Mouse (Mus musculus) limb, embryonic 15.5 days (tissue): ENCODE measurements at regions not wholly inside any gene's neighbourhood (a gene's known extent, or its start where the extent isn't known, plus 50 kb on each side); places are given as distances from the start of the nearest gene placed in this dataset.

Source experiments
- ATAC-seq: fragments of 200-750 bp; cut with Nextera tagmentation; 2 replicates; pipeline ENCODE4 v1.8.0; 2017; ENCODE audit warnings: low read depth, moderate TSS enrichment; ENCODE audit not compliant: insufficient number of reproducible peaks, low FRiP score, low TSS enrichment
- H3K27ac ChIP-seq: fragments of 300-500 bp; sonication (generic); 2 replicates; pipeline ENCODE4 v1.5.1; 2015; ENCODE audit warnings: moderate library complexity, mild to moderate bottlenecking, inconsistent platforms
- H3K27me3 ChIP-seq: fragments of 300-500 bp; sonication (generic); 2 replicates; pipeline ENCODE4 v1.6.1; 2015; ENCODE audit warnings: inconsistent platforms
- H3K36me3 ChIP-seq: fragments of 300-500 bp; sonication (generic); 2 replicates; pipeline ENCODE4 v1.6.1; 2015; ENCODE audit warnings: inconsistent platforms
- H3K4me1 ChIP-seq: fragments of 300-500 bp; sonication (generic); 2 replicates; pipeline ENCODE4 v1.6.1; 2015; ENCODE audit warnings: inconsistent platforms
- H3K4me2 ChIP-seq: fragments of 300-500 bp; sonication (generic); 2 replicates; pipeline ENCODE4 v1.6.1; 2015; ENCODE audit warnings: mild to moderate bottlenecking, inconsistent platforms
- H3K4me3 ChIP-seq: fragments of 300-500 bp; sonication (generic); 2 replicates; pipeline ENCODE4 v1.5.1; 2015; ENCODE audit warnings: mild to moderate bottlenecking, inconsistent platforms
- H3K9ac ChIP-seq: fragments of 300-500 bp; sonication (generic); 2 replicates; pipeline ENCODE4 v1.6.1; 2015; ENCODE audit warnings: inconsistent platforms
- H3K9me3 ChIP-seq: fragments of 300-500 bp; sonication (generic); 2 replicates; pipeline ENCODE4 v1.6.1; 2016; ENCODE audit warnings: inconsistent platforms
- WGBS: fragments of 180-500 bp; shearing (Covaris S2); methylation state at CpG from one replicate; pipeline ENCODE4 v1.1.7; 2015; 5-methylcytosine and 5-hydroxymethylcytosine counted together

- Histone ChIP-seq H3K27me3 (no peaks in the 10 kb centered on the region), H3K9me3 (no peaks in the 10 kb centered on the region), H3K36me3 (no peaks in the 10 kb centered on the region), H3K27ac (no peak overlapping the region), H3K4me1 (peaks cover 25% of the 10 kb centered on the region), H3K9ac (no peak overlapping the region), H3K4me2 (no peak overlapping the region), H3K4me3 (no peak overlapping the region)
- 83% methylated on average over 5 of the region's 5 CpGs for WGBS
- ATAC-seq: no peak
These were observed 162.4 kb upstream of the Lef1 start for GRCm38 (mm10) chr3:130947880-130948279.

GRCm38 (mm10) chr3:130947277-130947606 lies 163.0 kb upstream of the Lef1 start:
- H3K4me3 ChIP-seq: no peak overlapping the region
- no peak overlapping the region for H3K4me2 ChIP-seq
- no peak overlapping the region for H3K27ac ChIP-seq
- no peaks in the 10 kb centered on the region for H3K27me3 ChIP-seq
- H3K36me3 ChIP-seq: no peaks in the 10 kb centered on the region
- H3K9ac ChIP-seq: no peak overlapping the region
- H3K9me3 ChIP-seq: no peaks in the 10 kb centered on the region
- peaks cover 26% of the 10 kb centered on the region for H3K4me1 ChIP-seq
- ATAC-seq: no peak
- 60% methylated on average over 4 of the region's 4 CpGs for WGBS

- no peaks in the 10 kb centered on the region for H3K27me3 ChIP-seq
- H3K36me3 ChIP-seq: no peaks in the 10 kb centered on the region
- H3K9me3 ChIP-seq: no peaks in the 10 kb centered on the region
- 70% methylated on average over 14 of the region's 14 CpGs for WGBS
- peak overlapping the region; percentile 17; the same call in 1 of the 2 replicates for H3K9ac ChIP-seq
- H3K27ac ChIP-seq: peak overlapping the region; percentile 80; the same call in 1 of the 2 replicates
- peak overlapping the region; percentile 72 for H3K4me2 ChIP-seq
- peaks cover 26% of the 10 kb centered on the region for H3K4me1 ChIP-seq
- no peak for ATAC-seq
- peak overlapping the region; percentile 35 for H3K4me3 ChIP-seq
These were observed 163.5 kb upstream of the Lef1 start for GRCm38 (mm10) chr3:130946576-130947276.

GRCm38 (mm10) chr3:130945861-130946449 lies 164.3 kb upstream of the Lef1 start:
- WGBS: 2% methylated on average over 25 of the region's 25 CpGs
- Histone ChIP-seq H3K4me1 (peaks cover 26% of the 10 kb centered on the region), H3K4me3 (peak overlapping the region; percentile 35), H3K9me3 (no peaks in the 10 kb centered on the region), H3K9ac (peak overlapping the region; percentile 17; the same call in 1 of the 2 replicates), H3K4me2 (peak overlapping the region; percentile 72), H3K27ac (peak overlapping the region; percentile 80), H3K27me3 (no peaks in the 10 kb centered on the region), H3K36me3 (no peaks in the 10 kb centered on the region)
- ATAC-seq: peak; percentile 40; the same call in 1 of the 2 replicates

GRCm38 (mm10) chr3:130945396-130945795 lies 164.9 kb upstream of the Lef1 start:
- H3K9me3 ChIP-seq: no peaks in the 10 kb centered on the region
- WGBS: 19% methylated on average over 7 of the region's 7 CpGs
- H3K4me1 ChIP-seq: peaks cover 26% of the 10 kb centered on the region
- H3K27ac ChIP-seq: peak overlapping the region; percentile 80; the same call in 1 of the 2 replicates
- no peak for ATAC-seq
- H3K36me3 ChIP-seq: no peaks in the 10 kb centered on the region
- peak overlapping the region; percentile 72 for H3K4me2 ChIP-seq
- peak overlapping the region; percentile 35 for H3K4me3 ChIP-seq
- no peak overlapping the region for H3K9ac ChIP-seq
- H3K27me3 ChIP-seq: no peaks in the 10 kb centered on the region

GRCm38 (mm10) chr3:130944241-130944640 lies 166.0 kb upstream of the Lef1 start:
- WGBS: 92% methylated on average over 6 of the region's 6 CpGs

GRCm38 (mm10) chr3:130942947-130943630 lies 167.2 kb upstream of the Lef1 start:
- Histone ChIP-seq H3K4me1 (peaks cover 26% of the 10 kb centered on the region), H3K27ac (peak overlapping the region; percentile 39; the same call in 1 of the 2 replicates), H3K4me3 (no peak overlapping the region), H3K9me3 (no peaks in the 10 kb centered on the region), H3K36me3 (no peaks in the 10 kb centered on the region), H3K27me3 (no peaks in the 10 kb centered on the region), H3K4me2 (no peak overlapping the region), H3K9ac (no peak overlapping the region)
- no peak for ATAC-seq
- 52% methylated on average over 8 of the region's 8 CpGs for WGBS

More at GRCm38 (mm10) chr3:130944241-130944640, 166.0 kb upstream of the Lef1 start:
- peak overlapping the region; percentile 39; the same call in 1 of the 2 replicates for H3K27ac ChIP-seq
- ATAC-seq: no peak
- no peaks in the 10 kb centered on the region for H3K27me3 ChIP-seq
- no peak overlapping the region for H3K9ac ChIP-seq
- H3K36me3 ChIP-seq: no peaks in the 10 kb centered on the region
- no peaks in the 10 kb centered on the region for H3K9me3 ChIP-seq
- H3K4me3 ChIP-seq: no peak overlapping the region
- peaks cover 26% of the 10 kb centered on the region for H3K4me1 ChIP-seq
- no peak overlapping the region for H3K4me2 ChIP-seq

- Histone ChIP-seq H3K4me3 (no peak overlapping the region), H3K9me3 (no peaks in the 10 kb centered on the region), H3K27me3 (no peaks in the 10 kb centered on the region), H3K4me1 (peaks cover 20% of the 10 kb centered on the region), H3K27ac (no peak overlapping the region), H3K9ac (no peak overlapping the region), H3K4me2 (no peak overlapping the region), H3K36me3 (no peaks in the 10 kb centered on the region)
- 58% methylated on average over 5 of the region's 5 CpGs for WGBS
- ATAC-seq: no peak
These were observed 169.9 kb upstream of the Lef1 start for GRCm38 (mm10) chr3:130940302-130940867.

- Histone ChIP-seq H3K4me1 (peaks cover 20% of the 10 kb centered on the region), H3K9me3 (no peaks in the 10 kb centered on the region), H3K4me3 (no peak overlapping the region), H3K4me2 (no peak overlapping the region), H3K36me3 (no peaks in the 10 kb centered on the region), H3K27ac (no peak overlapping the region), H3K9ac (no peak overlapping the region), H3K27me3 (no peaks in the 10 kb centered on the region)
- 44% methylated on average over 5 of the region's 5 CpGs for WGBS
- ATAC-seq: no peak
These were observed 173.3 kb upstream of the Lef1 start for GRCm38 (mm10) chr3:130936980-130937379.

GRCm38 (mm10) chr3:130936336-130936735 lies 173.9 kb upstream of the Lef1 start:
- peak overlapping the region; percentile 75 for H3K27ac ChIP-seq
- no peaks in the 10 kb centered on the region for H3K36me3 ChIP-seq
- H3K4me1 ChIP-seq: peaks cover 20% of the 10 kb centered on the region
- no peak overlapping the region for H3K4me2 ChIP-seq
- no peak overlapping the region for H3K9ac ChIP-seq
- ATAC-seq: 0 out of 2 replicates have a peak, but pooled peaks have one; percentile 50
- H3K9me3 ChIP-seq: no peaks in the 10 kb centered on the region
- H3K4me3 ChIP-seq: no peak overlapping the region
- no peaks in the 10 kb centered on the region for H3K27me3 ChIP-seq
- WGBS: 27% methylated on average over 7 of the region's 7 CpGs

- ATAC-seq: no peak
- H3K27me3 ChIP-seq: no peaks in the 10 kb centered on the region
- no peak overlapping the region for H3K4me3 ChIP-seq
- 49% methylated on average over 11 of the region's 11 CpGs for WGBS
- no peaks in the 10 kb centered on the region for H3K9me3 ChIP-seq
- H3K4me1 ChIP-seq: peaks cover 20% of the 10 kb centered on the region
- no peak overlapping the region for H3K4me2 ChIP-seq
- H3K36me3 ChIP-seq: no peaks in the 10 kb centered on the region
- peak overlapping the region; percentile 75 for H3K27ac ChIP-seq
- H3K9ac ChIP-seq: no peak overlapping the region
These were observed 174.3 kb upstream of the Lef1 start for GRCm38 (mm10) chr3:130935926-130936315.
